Mouse (Mus musculus) testis, postnatal 10 days (tissue): Measurements from ENCODE around the gene Amn.

Experiments
- DNase-seq: peaks from one replicate; pipeline ENCODE4 v3.0.0; 2021; ENCODE audit warnings: low spot score

The Amn gene

GRCm38 (mm10) chr12:111267673-111268325, 3.1 kb upstream of the Amn start:
- DNase-seq = no peak

GRCm38 (mm10) chr12:111271406-111271805, 511 bp downstream of the Amn start:
- no peak for DNase-seq

- DNase-seq = no peak
These were observed 1.1 kb downstream of the Amn start for GRCm38 (mm10) chr12:111271966-111272365.

DNA sequence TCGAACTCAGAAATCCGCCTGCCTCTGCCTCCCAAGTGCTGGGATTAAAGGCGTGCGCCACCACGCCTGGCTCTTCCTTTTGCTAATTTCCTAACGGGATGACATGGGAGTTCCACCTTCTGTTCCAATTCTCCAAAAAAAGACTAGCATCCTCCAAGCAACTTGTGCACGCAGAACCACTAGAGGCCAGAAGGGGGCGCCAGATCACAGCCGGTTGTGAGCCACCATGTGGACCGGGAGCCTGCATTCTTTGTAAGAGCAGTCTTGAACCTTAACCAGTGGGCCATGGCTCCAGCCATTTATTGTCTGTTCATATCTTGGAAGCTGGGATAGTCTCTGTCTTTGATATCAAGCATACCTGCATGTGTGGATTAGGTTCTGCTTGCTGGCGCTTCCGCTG, 1.5 kb downstream of the Amn start:
- peak; percentile 90 for DNase-seq

- DNase-seq = no peak
These were observed 3.1 kb downstream of the Amn start for GRCm38 (mm10) chr12:111274006-111274405.

- peak; percentile 68 for DNase-seq
These were observed 3.7 kb downstream of the Amn start for GRCm38 (mm10) chr12:111274447-111275149.

- no peak for DNase-seq
These were observed 4.4 kb downstream of the Amn start for GRCm38 (mm10) chr12:111275150-111275841.

DNA sequence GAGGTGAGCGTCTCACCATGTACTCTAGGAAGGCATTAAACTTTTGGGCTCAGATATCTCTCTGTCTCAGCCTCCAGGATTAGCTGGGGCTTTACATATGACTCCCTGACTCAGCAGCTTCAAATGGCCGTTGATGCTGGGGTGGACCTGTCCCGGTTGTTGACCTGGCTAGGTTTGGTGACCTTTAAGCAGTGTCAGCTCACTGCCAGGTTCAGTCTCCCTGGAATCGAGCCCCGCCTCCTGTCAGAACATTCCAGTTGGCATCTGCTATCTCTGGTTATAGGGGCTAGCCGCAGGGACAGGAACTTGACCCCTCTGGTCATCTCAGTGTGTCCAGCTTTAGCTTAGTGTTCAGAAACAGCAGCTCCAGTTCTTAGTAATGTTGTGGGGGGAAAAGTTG, 5.5 kb downstream of the Amn start:
- no peak for DNase-seq

DNA sequence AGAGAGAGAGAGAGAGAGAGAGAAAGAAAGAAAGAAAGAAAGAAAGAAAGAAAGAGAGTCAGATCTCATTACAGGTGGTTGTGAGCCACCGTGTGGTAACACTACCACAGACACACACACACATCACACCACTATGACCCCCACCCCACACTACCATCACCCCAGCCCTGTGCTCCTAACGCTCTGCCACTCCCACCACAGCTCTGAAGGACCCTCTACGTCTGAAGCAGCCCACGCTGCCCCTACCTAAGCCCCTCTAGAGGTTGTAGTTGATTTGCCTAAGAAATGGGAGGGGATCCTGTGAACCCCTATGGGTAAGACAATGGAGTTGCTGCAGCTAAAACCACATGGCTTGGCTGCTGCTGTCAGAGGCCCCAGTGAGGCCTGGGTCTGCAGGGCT, 12.7 kb downstream of the Amn start:
- DNase-seq = no peak

DNA sequence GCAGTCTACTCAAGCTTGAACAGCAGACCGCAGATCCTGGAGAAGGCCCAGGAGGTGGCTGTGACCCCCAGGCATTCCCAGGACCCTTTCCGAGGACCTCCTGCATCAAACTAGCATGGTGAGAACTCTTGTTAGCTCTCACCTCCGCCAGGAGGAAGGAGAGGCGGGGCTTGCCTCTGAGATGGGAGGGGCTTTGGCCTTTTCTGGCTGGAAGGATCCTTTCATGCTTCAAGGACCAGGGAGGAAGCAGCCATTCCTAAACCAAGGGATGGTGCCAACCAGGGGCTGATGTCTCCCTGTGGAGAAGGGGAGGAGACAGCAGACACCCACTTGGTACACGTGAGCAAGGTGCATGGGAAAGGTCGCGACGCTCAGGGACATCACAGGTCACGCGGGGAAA, 13.6 kb downstream of the Amn start:
- no peak for DNase-seq

DNA sequence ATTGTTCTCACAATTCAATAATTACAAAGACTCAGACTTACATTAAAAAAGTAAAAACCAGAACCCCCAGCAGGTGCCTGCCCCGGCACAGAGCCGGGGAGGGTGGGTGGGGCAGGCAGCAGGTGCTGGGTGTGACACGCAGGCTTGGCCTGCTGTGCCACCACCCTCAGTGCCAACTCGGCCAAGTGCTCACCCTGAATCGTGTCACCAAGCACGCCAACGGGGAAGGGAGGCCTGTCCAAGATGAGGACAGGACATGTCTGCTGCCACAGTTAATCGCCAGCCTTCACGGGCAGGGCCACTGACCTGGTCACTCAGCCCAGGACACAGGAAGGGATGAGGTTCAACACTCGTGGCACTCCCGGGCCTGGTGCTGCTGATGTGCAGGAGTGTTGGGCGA, 22.1 kb downstream of the Amn start:
- no peak for DNase-seq

- DNase-seq = no peak
These were observed 30.6 kb downstream of the Amn start for GRCm38 (mm10) chr12:111301322-111302017.

DNA sequence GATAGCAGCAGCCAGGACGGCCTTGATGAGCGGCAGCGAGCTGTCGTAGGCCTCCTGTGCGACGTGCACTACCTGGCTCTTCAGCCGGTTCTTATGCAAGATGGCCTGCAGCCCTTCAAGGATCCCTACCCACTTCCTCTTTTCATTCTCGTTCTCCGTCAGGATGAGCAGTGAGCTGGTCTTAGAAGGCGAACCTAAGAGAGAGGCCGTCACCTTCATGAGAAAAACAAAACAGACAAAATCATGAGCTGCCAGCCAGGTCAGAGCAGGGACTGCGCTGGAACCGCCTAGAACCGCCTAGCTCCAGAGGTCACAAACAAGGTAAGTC, 31.1 kb downstream of the Amn start:
- no peak for DNase-seq

DNA sequence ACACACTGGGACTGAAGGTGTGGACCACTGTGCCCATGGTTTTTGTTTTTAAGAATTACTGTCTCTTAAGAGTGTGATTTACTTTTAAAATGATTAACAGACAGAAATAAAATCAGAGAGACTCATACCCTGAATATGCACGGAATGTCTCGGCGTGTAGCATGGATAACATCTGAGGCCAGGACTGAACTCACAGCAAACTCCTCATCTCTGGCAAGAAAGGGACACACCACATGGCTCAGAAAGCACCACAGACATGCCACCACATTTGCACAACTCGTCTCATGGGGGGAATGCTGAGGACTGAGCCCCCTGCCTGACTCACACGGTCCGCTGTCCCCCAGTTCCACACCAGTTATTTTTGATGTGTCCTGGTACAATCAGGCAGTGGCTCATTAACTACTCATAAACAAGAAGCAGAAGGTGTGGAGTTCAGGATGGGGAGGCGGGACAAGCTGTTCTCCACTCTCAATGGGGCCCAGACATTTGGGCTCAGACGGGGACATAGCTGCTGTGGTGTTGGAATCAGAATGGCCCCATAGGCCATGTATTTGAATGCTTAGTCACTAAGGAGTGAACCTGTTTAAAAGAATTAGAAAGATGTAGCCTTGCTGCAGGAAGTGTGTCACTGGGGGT, 32.9 kb downstream of the Amn start:
- DNase-seq = no peak

DNA sequence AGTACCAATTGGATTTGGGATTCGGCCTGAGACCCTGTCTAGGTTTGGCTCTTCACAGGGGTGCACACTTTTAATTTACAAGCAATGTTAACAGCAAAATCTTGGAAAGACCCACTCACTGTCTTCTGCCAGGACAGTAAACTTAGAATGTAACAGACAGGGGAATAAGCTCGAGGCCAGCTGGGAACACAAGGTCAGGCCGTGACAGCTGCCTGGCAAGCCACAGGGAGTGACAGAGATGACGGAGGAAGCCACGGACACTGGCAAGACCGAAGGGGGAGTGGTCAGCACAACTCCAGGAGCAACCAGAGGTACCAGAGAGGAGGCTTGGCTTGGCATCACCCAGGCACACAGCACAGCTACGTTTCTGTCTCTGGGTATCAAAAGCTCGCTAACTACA, 35.9 kb downstream of the Amn start:
- DNase-seq = no peak

GRCm38 (mm10) chr12:111309256-111309655, 38.4 kb downstream of the Amn start:
- DNase-seq = no peak

DNA sequence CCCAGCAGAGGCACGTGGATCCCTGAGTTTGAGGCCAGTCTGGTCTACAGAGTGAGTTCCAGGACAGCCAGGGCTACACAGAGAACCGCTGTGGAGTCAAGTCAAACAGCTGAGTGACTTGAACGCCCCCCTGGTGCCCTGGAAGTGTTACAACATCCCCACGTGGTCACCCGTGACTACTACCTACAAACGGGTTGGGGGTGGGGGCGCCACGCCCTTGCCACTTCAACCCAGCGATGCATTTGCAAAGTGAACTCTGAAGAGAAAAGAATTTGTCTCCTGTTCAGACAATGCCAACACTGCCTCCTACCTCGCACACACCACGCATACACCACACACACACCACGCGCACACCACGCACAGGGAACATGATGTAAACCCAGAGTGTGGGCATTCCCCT, 39.0 kb downstream of the Amn start:
- DNase-seq = no peak

- DNase-seq = no peak
These were observed 40.9 kb downstream of the Amn start for GRCm38 (mm10) chr12:111311775-111312174.

DNA sequence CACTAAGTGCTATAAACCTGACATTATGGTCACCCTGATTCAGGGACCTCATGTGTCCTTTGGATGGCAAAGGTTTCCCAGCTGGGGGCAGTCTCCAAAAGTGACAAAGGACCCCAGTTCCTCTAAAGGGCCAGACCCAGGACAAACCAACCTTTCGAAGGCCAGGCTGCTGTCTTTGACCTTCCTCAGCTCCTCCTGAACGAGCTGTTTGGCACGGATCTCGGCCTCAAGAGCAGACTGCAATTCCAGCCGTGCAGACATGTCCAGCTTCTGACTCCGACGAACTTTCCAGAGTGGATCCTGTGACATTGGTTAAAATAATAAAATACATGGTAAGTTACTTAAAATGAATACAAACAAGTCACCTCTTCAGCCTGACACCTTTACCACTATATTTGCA, 43.4 kb downstream of the Amn start:
- DNase-seq = no peak

DNA sequence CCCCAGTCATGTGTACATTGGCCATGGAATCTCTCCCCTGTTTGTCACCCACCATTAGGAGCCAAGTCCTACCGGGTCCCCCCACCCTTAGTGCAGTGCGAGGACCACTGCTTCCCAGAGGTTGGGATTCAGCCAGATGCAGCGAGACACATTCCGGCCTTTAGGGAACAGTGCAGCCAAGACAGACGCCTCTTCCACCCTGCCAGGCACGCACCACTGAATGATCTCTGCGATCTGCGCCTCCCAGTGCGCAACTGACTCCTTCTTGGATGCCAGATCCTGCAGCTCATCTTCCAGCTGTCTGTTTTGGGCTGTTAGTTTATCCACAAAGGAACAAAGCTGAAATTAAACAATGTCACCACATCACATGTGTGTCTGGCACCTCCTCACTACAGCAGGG, 46.8 kb downstream of the Amn start:
- DNase-seq = no peak

- DNase-seq = no peak
These were observed 49.7 kb downstream of the Amn start for GRCm38 (mm10) chr12:111320549-111320948.

DNA sequence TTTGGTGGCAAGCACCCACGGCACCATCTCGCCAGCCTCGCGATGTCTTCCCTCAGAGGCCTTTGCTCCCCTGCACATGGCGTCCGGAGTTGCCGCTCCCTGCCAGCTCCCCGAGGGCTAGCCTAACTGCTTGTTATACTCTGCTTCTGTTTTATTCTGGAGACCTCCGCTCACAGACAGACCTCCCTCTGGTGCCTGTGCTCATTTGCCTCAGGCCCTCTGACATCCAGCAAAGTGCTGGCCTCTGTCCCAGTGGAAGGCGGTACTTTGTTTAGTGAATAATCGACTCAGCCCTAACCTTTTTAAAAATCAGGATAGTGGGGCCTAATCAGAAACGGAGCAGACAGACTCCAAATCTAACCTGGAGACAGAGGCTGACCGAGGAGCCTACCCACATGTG, 50.9 kb downstream of the Amn start:
- DNase-seq = no peak
